Mouse (Mus musculus): ENCODE results near the gene Gm1043.

DNA sequence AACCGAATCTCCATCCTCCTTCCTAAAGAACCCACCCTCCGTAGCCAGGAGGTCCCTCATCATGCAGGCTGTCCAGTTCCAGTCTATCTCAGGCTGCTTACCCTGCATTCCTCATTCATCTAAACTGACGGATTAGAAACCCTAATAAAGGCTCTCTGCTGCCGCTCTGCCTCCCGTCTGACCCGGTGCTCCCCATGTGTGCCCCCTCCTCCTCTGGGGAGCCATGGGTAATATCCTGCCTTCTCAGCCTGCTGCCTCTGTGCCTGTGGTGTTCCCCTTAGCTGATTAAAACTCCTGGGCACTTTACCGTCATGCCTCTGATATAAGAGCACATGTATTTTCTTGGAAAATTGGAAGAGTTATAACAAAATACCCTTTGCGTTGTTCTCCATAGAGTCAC, 137.1 kb downstream of the Gm1043 start:
- no peak for TF ChIP-seq POLR2A (IDR thresholded peaks at IDR 0.05; ENCODE audit: borderline replicate concordance, extremely low read depth, insufficient read depth, insufficient read length, poor library complexity, severe bottlenecking)
- no peak for TF ChIP-seq CTCF (IDR thresholded peaks at IDR 0.05; ENCODE audit: borderline replicate concordance, extremely low read depth, insufficient read depth, insufficient read length)

Data from brain, embryonic 14.5 days (tissue).